Mouse (Mus musculus) neural tube, embryonic 14.5 days (tissue): ENCODE data around the gene Clasp2. TPM values are rescaled to one million over a fixed set of nuclear protein-coding genes. Genes with fewer than 3 reads are reported as not detected.

ENCODE experiments used
- ATAC-seq: fragments of 200-750 bp; cut with Nextera tagmentation; 2 replicates; pipeline ENCODE4 v1.8.0; 2017; ENCODE audit warnings: low read depth, mild to moderate bottlenecking, moderate TSS enrichment, moderate library complexity
- H3K27ac ChIP-seq: fragments of 300-500 bp; sonication (generic); 2 replicates; pipeline ENCODE4 v1.5.1; 2014; ENCODE audit warnings: low read depth, mild to moderate bottlenecking, control low read depth, low read length, moderate library complexity, mixed read lengths
- H3K27me3 ChIP-seq: fragments of 300-500 bp; sonication (generic); 2 replicates; pipeline ENCODE4 v1.6.1; 2014; ENCODE audit warnings: low read length; ENCODE audit not compliant: control insufficient read depth, insufficient read depth
- H3K36me3 ChIP-seq: fragments of 300-500 bp; sonication (generic); 2 replicates; pipeline ENCODE4 v1.6.1; 2014; ENCODE audit warnings: low read length, mixed read lengths; ENCODE audit not compliant: control insufficient read depth, insufficient read depth
- H3K4me1 ChIP-seq: fragments of 300-500 bp; sonication (generic); 2 replicates; pipeline ENCODE4 v1.6.1; 2014; ENCODE audit warnings: low read length; ENCODE audit not compliant: control insufficient read depth, insufficient read depth
- H3K4me2 ChIP-seq: fragments of 300-500 bp; sonication (generic); 2 replicates; pipeline ENCODE4 v1.6.1; 2014; ENCODE audit warnings: mild to moderate bottlenecking, low read depth, low read length, control low read depth
- H3K4me3 ChIP-seq: fragments of 300-500 bp; sonication (generic); 2 replicates; pipeline ENCODE4 v1.5.1; 2014; ENCODE audit warnings: low read depth, low read length, control low read depth, mixed read lengths
- H3K9ac ChIP-seq: fragments of 300-500 bp; sonication (generic); replicated peaks from 2 replicates; pipeline ENCODE4 v1.6.1; 2014; ENCODE audit warnings: low read depth, mild to moderate bottlenecking, control low read depth, low read length, mixed read lengths
- H3K9me3 ChIP-seq: fragments of 300-500 bp; sonication (generic); 2 replicates; pipeline ENCODE4 v1.6.1; 2016; ENCODE audit warnings: low read length; ENCODE audit not compliant: control insufficient read depth
- WGBS: fragments of 180-500 bp; shearing (Covaris S2); extraction: QIAGEN DNeasy Blood & Tissue Kit; methylation state at CpG from one replicate; pipeline ENCODE4 v1.1.7; 2014; 5-methylcytosine and 5-hydroxymethylcytosine counted together
- polyA plus RNA-seq: library from polyadenylated mRNA; unstranded; fragments of >200 nt; fragmentation: Nextera tagmentation; extraction: Ambion mirVana; gene quantifications from 2 replicates; pipeline ENCODE4 v1.2.1, GENCODE M21; 2014

Gene Clasp2
- polyA plus RNA-seq, 1 experiment from 2014 or later: 176 TPM

GRCm38 (mm10) chr9:113802734-113803133 lies 61.5 kb downstream of the Clasp2 start:
- H3K27ac ChIP-seq: no peak overlapping the region
- no peak for ATAC-seq
- WGBS: 70% methylated on average over 3 of the region's 3 CpGs

GRCm38 (mm10) chr9:113803751-113804150 lies 62.5 kb downstream of the Clasp2 start:
- no peak overlapping the region for H3K4me2 ChIP-seq
- no peak overlapping the region for H3K27ac ChIP-seq
- no peak for ATAC-seq
- 83% methylated on average over 2 of the region's 2 CpGs for WGBS
- H3K4me3 ChIP-seq: no peak overlapping the region
- no peak overlapping the region for H3K9ac ChIP-seq
- no peaks in the 10 kb centered on the region for H3K4me1 ChIP-seq
- no peaks in the 10 kb centered on the region for H3K27me3 ChIP-seq
- no peaks in the 10 kb centered on the region for H3K9me3 ChIP-seq
- no peaks in the 10 kb centered on the region for H3K36me3 ChIP-seq

More at GRCm38 (mm10) chr9:113802734-113803133, 61.5 kb downstream of the Clasp2 start:
- Histone ChIP-seq H3K9ac (no peak overlapping the region), H3K27me3 (no peaks in the 10 kb centered on the region), H3K36me3 (no peaks in the 10 kb centered on the region), H3K4me2 (no peak overlapping the region), H3K4me3 (no peak overlapping the region), H3K4me1 (no peaks in the 10 kb centered on the region), H3K9me3 (no peaks in the 10 kb centered on the region)

GRCm38 (mm10) chr9:113805359-113805758 lies 64.1 kb downstream of the Clasp2 start:
- Histone ChIP-seq H3K4me3 (no peak overlapping the region), H3K9me3 (no peaks in the 10 kb centered on the region), H3K36me3 (no peaks in the 10 kb centered on the region), H3K4me1 (no peaks in the 10 kb centered on the region), H3K27me3 (no peaks in the 10 kb centered on the region), H3K9ac (no peak overlapping the region), H3K27ac (no peak overlapping the region), H3K4me2 (no peak overlapping the region)
- 100% methylated on average over 1 of the region's 1 CpGs for WGBS
- ATAC-seq: no peak

- H3K9ac ChIP-seq: no peak overlapping the region
- H3K27ac ChIP-seq: no peak overlapping the region
- peak overlapping the region; percentile 50; the same call in 1 of the 2 replicates for H3K4me2 ChIP-seq
Measured at GRCm38 (mm10) chr9:113811327-113811726, 70.1 kb downstream of the Clasp2 start.

DNA sequence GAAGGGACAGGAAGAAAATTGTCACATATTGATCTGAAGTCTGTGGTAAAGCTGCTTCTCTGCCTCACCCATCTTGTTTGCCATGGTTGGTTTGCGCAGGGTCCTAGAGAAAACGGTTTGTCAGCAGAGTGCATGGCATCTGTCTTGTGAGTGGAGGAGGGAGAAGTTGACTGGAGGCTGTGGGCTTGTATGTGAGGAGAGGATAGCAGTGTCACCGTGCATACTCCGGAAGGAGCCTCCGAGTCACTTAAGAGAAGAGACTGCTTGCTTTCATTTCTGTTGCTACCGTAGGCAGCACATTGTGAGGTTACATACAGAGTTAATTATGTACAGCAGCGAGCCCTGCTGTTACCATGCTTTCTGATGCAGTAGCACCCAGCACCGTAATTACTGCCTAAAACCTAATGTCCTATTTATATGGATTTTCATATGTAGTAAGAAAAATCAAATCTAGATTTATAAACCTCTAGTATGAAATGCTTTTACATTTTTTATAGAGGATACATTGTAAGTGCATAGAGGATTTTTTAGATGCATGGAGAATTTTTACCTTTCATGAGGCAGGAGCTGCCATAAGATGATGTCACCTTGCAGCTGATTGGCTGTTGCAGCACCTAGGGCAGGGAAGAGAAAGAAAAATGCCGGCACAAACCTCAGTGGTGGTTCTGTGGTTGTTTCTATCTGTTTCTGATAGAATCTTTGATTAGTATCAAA lies 70.8 kb downstream of the Clasp2 start:
- peak overlapping the region; percentile 50 for H3K4me2 ChIP-seq
- H3K4me1 ChIP-seq: peaks cover 13% of the 10 kb centered on the region
- H3K9me3 ChIP-seq: no peaks in the 10 kb centered on the region
- peak overlapping the region; percentile 59 for H3K9ac ChIP-seq
- peak overlapping the region; percentile 50 for H3K4me3 ChIP-seq
- no peaks in the 10 kb centered on the region for H3K27me3 ChIP-seq
- peak; percentile 95 for ATAC-seq
- peak overlapping the region; percentile 92 for H3K27ac ChIP-seq
- no peaks in the 10 kb centered on the region for H3K36me3 ChIP-seq
- WGBS: 18% methylated on average over 9 of the region's 9 CpGs

More at GRCm38 (mm10) chr9:113811327-113811726, 70.1 kb downstream of the Clasp2 start:
- peak overlapping the region; percentile 50 for H3K4me3 ChIP-seq
- ATAC-seq: no peak
- H3K9me3 ChIP-seq: no peaks in the 10 kb centered on the region
- H3K36me3 ChIP-seq: no peaks in the 10 kb centered on the region
- no peaks in the 10 kb centered on the region for H3K27me3 ChIP-seq
- WGBS: 42% methylated on average over 1 of the region's 1 CpGs
- H3K4me1 ChIP-seq: peaks cover 13% of the 10 kb centered on the region

- 53% methylated on average over 4 of the region's 4 CpGs for WGBS
- Histone ChIP-seq H3K36me3 (no peaks in the 10 kb centered on the region), H3K27ac (peak overlapping the region; percentile 92), H3K27me3 (no peaks in the 10 kb centered on the region), H3K9me3 (no peaks in the 10 kb centered on the region), H3K4me2 (peak overlapping the region; percentile 50), H3K4me3 (peak overlapping the region; percentile 50), H3K9ac (peak overlapping the region; percentile 59; the same call in 1 of the 2 replicates), H3K4me1 (peaks cover 13% of the 10 kb centered on the region)
- peak; percentile 54 for ATAC-seq
Measured at GRCm38 (mm10) chr9:113812671-113813001, 71.4 kb downstream of the Clasp2 start.

DNA sequence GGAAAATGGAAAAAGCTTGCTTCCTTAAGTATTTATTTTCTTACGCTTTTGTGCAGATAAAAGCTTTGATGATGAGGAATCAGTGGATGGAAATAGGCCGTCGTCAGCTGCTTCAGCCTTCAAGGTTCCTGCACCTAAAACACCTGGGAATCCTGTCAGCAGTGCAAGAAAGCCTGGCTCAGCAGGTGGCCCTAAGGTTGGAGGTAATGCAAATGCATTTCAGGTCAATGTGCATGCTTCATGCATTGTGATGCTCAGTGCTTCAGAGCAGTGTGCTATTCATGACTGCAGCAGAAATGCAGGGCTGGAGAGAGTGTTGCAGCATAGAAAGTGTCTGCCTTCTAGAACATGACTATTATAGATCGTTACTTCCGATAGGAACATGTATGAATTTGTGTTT lies 71.8 kb downstream of the Clasp2 start:
- Histone ChIP-seq H3K27me3 (no peaks in the 10 kb centered on the region), H3K9ac (peak overlapping the region; percentile 41), H3K4me3 (peak overlapping the region; percentile 50), H3K4me2 (peak overlapping the region; percentile 50), H3K27ac (no peak overlapping the region), H3K9me3 (no peaks in the 10 kb centered on the region), H3K36me3 (no peaks in the 10 kb centered on the region), H3K4me1 (peaks cover 13% of the 10 kb centered on the region)
- 0 out of 2 replicates have a peak, but pooled peaks have one; percentile 13 for ATAC-seq
- WGBS: 68% methylated on average over 5 of the region's 5 CpGs

DNA sequence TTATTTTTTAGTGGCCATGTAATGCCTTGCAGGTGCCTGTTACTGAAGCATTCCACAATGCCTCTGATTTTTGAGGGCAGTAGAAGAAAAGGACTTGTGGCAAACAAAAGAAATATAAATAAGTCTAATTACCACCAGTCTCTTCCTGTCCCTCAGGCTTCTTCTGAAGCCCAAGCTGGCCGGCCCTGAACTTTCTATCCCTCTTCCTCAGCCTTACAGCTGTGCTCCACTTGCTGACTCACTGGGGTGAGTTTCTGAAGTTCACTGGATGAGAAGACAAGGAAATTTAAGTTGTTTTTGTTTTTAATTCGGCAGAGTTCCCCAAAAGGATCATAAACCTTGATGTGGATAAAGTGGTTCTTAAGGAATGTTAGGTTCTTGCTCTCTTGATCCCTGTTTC lies 74.6 kb downstream of the Clasp2 start:
- H3K4me2 ChIP-seq: no peak overlapping the region

GRCm38 (mm10) chr9:113822150-113822549 lies 80.9 kb downstream of the Clasp2 start:
- 67% methylated on average over 1 of the region's 1 CpGs for WGBS
- no peak overlapping the region for H3K9ac ChIP-seq
- no peak overlapping the region for H3K4me2 ChIP-seq

More for the DNA sequence above, 74.6 kb downstream of the Clasp2 start:
- no peak for ATAC-seq
- Histone ChIP-seq H3K4me3 (no peak overlapping the region), H3K36me3 (no peaks in the 10 kb centered on the region), H3K9ac (no peak overlapping the region), H3K27ac (no peak overlapping the region), H3K4me1 (peaks cover 13% of the 10 kb centered on the region), H3K27me3 (no peaks in the 10 kb centered on the region), H3K9me3 (no peaks in the 10 kb centered on the region)
- WGBS: 74% methylated on average over 2 of the region's 2 CpGs

More at GRCm38 (mm10) chr9:113822150-113822549, 80.9 kb downstream of the Clasp2 start:
- no peak for ATAC-seq
- Histone ChIP-seq H3K9me3 (no peaks in the 10 kb centered on the region), H3K4me3 (no peak overlapping the region), H3K36me3 (no peaks in the 10 kb centered on the region), H3K27ac (no peak overlapping the region), H3K27me3 (no peaks in the 10 kb centered on the region), H3K4me1 (no peaks in the 10 kb centered on the region)
